Mouse (Mus musculus) CH12.LX (cell line): ENCODE measurements around the gene Kdm4b. TPM values are rescaled to one million over a fixed set of nuclear protein-coding genes. Genes with fewer than 3 reads are reported as not detected.

Experiments
- DNase-seq: peaks from one replicate; pipeline ENCODE4 v3.0.0-alpha.2; 2013; ENCODE audit errors: extremely low read depth
- H3K27ac ChIP-seq: 2 replicates; pipeline ENCODE4 v1.5.1; 2012; ENCODE audit warnings: low read depth, mild to moderate bottlenecking, control low read depth, moderate library complexity; ENCODE audit not compliant: insufficient read depth
- H3K27me3 ChIP-seq: replicated peaks from 2 replicates; pipeline ENCODE3; 2012; ENCODE audit warnings: inconsistent platforms
- H3K36me3 ChIP-seq, 2 experiments: replicated peaks in 1 of 2; 2 replicates each; pipeline versions ENCODE3 to v1.6.1; 2012; ENCODE audit warnings: inconsistent platforms in 1 of 2, low read length in 1 of 2, mild to moderate bottlenecking in 1 of 2, mixed read lengths in 1 of 2, moderate library complexity in 1 of 2; ENCODE audit not compliant: control insufficient read depth in 1 of 2, insufficient read depth in 1 of 2
- H3K4me1 ChIP-seq, 2 experiments: 2 replicates each; pipeline ENCODE4 v1.6.1; 2012; ENCODE audit warnings: inconsistent platforms in 1 of 2, moderate library complexity in 1 of 2; ENCODE audit not compliant: insufficient read depth in 2 of 2, control insufficient read depth in 1 of 2
- H3K4me2 ChIP-seq: 2 replicates; pipeline ENCODE4 v1.6.1; 2012; ENCODE audit warnings: low read depth, mild to moderate bottlenecking, control low read depth; ENCODE audit not compliant: poor library complexity, insufficient read depth, severe bottlenecking
- H3K4me3 ChIP-seq, 3 experiments: fragments of 150-350 bp in 1 of 3; sonication (generic) in 1 of 3; replicated peaks in 1 of 3; 2 replicates each; pipeline versions ENCODE3 to v1.5.1; 2011 to 2012; ENCODE audit warnings: low read depth in 2 of 3, low read length in 2 of 3, mild to moderate bottlenecking in 2 of 3, moderate library complexity in 2 of 3, control low read depth in 1 of 3, improper control_type of control experiment in 1 of 3, inconsistent platforms in 1 of 3, mixed read lengths in 1 of 3; ENCODE audit not compliant: poor library complexity in 1 of 3
- H3K79me2 ChIP-seq: replicated peaks from 2 replicates; pipeline ENCODE4 v1.6.1; 2012; ENCODE audit warnings: mild to moderate bottlenecking, moderate library complexity; ENCODE audit not compliant: control insufficient read depth, poor library complexity, insufficient read depth, severe bottlenecking; ENCODE audit errors: extremely low read depth
- H3K9ac ChIP-seq: 2 replicates; pipeline ENCODE4 v1.6.1; 2012; ENCODE audit warnings: low read depth, mild to moderate bottlenecking, control low read depth, moderate library complexity; ENCODE audit not compliant: insufficient read depth
- H3K9me3 ChIP-seq: replicated peaks from 2 replicates; pipeline ENCODE3; 2012; ENCODE audit warnings: low read length, inconsistent platforms, mixed read lengths
- CHD2 ChIP-seq: IDR thresholded peaks from 2 replicates; pipeline ENCODE4 v1.6.1; 2011; ENCODE audit warnings: low read length, improper control_type of control experiment
- ETS1 ChIP-seq: conservative IDR thresholded peaks from 2 replicates; pipeline ENCODE4 v1.6.1; 2012; ENCODE audit warnings: low read depth, mild to moderate bottlenecking, inconsistent platforms, low read length, improper control_type of control experiment, moderate library complexity
- IRF4 ChIP-seq: IDR thresholded peaks from 2 replicates; pipeline ENCODE4 v1.6.1; 2014; ENCODE audit warnings: low read depth, mild to moderate bottlenecking, inconsistent platforms, low read length, improper control_type of control experiment
- JUN ChIP-seq: IDR thresholded peaks from 2 replicates; pipeline ENCODE4 v1.6.1; 2011; ENCODE audit warnings: low read depth, mild to moderate bottlenecking, low read length, improper control_type of control experiment, moderate library complexity; ENCODE audit not compliant: insufficient read depth
- MAX ChIP-seq: IDR thresholded peaks from 2 replicates; pipeline ENCODE4 v1.6.1; 2011; ENCODE audit warnings: low read length, improper control_type of control experiment
- MEF2A ChIP-seq: IDR thresholded peaks from 2 replicates; pipeline ENCODE4 v1.6.1; 2014; ENCODE audit warnings: low read depth, mild to moderate bottlenecking, inconsistent platforms, low read length, improper control_type of control experiment, borderline replicate concordance
- NRF1 ChIP-seq: IDR thresholded peaks from 2 replicates; pipeline ENCODE4 v1.6.1; 2014; ENCODE audit warnings: low read depth, mild to moderate bottlenecking, inconsistent platforms, low read length, improper control_type of control experiment, moderate library complexity
- RAD21 ChIP-seq: IDR thresholded peaks from 2 replicates; pipeline ENCODE4 v1.6.1; 2011; ENCODE audit warnings: low read depth, mild to moderate bottlenecking, low read length, improper control_type of control experiment, moderate library complexity
- SIN3A ChIP-seq: IDR thresholded peaks from 2 replicates; pipeline ENCODE4 v1.6.1; 2012; ENCODE audit warnings: low read length, improper control_type of control experiment, inconsistent platforms
- TBP ChIP-seq: conservative IDR thresholded peaks from 2 replicates; pipeline ENCODE4 v1.6.1; 2011; ENCODE audit warnings: low read depth, low read length, improper control_type of control experiment
- USF2 ChIP-seq: conservative IDR thresholded peaks from 2 replicates; pipeline ENCODE4 v1.6.1; 2011; ENCODE audit warnings: low read depth, low read length, improper control_type of control experiment
- ZKSCAN1 ChIP-seq: IDR thresholded peaks from 2 replicates; pipeline ENCODE4 v1.6.1; 2012; ENCODE audit warnings: low read depth, inconsistent platforms, low read length, improper control_type of control experiment, borderline replicate concordance
- dilution Hi-C: fragments of 300-500 bp; cut with MboI; formaldehyde crosslinking; loops from 2 replicates; pipeline ENCODE4 v1.14.3; 2020; ENCODE audit warnings: low sequenced_read_pairs; ENCODE audit not compliant: extremely low pct_unique_long_range_greater_than_20kb, extremely low pct_ligation_motif_present
- in situ Hi-C: fragments of 300-500 bp; cut with MboI; formaldehyde crosslinking; loops from 3 replicates; pipeline ENCODE4 v1.14.3; 2019; ENCODE audit warnings: low sequenced_read_pairs, low pct_ligation_motif_present, low pct_unique_long_range_greater_than_20kb, mixed read lengths
- polyA plus RNA-seq: library from polyadenylated mRNA; unstranded; fragments of >175 nt; gene quantifications from 2 replicates; pipeline ENCODE4 v1.2.1, GENCODE M21; 2012; ENCODE audit warnings: low read depth; ENCODE audit not compliant: insufficient read length
- total RNA-seq, 2 experiments: library from RNA; depleted of rRNA; stranded (reverse); fragments of 300-350 nt in 1 of 2; fragments of >200 nt in 1 of 2; gene quantifications; 2 replicates each; pipeline ENCODE4 v1.2.3; 2012 to 2014

The Kdm4b gene
- total and polyA plus RNA-seq, 3 experiments: 12.3 to 19.5 (median 14.2) TPM

DNA sequence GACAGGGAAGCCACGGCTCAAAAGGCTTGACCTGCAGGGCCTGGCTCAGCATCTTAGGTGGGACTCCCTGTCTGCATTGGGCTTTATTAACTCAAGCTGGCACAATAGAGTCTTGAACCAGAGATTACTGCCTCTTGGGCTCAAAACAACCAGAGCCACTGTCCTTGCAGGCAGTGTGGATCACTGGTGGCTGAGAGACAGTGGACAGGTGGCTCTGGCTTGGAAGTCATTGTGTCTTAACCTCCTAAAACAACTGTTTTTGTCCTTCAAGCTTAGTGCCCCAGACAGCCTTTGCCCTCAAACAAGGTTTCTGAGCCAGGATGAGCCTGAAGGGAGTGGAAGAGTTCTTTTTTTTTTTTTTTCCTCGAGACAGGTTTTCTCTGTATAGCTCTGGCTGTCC is 19.5 kb downstream of the Kdm4b start:
- H3K36me3 ChIP-seq: peaks cover 0 to 24% of the 10 kb centered on the region in 2 experiments
- no peaks in the 10 kb centered on the region for H3K27me3 ChIP-seq
- no peaks in the 10 kb centered on the region for H3K9me3 ChIP-seq
- dilution Hi-C loops (no loop called here), in situ Hi-C loops (no loop called here)
- H3K4me1 ChIP-seq: peaks cover 20 to 87% of the 10 kb centered on the region in 2 experiments
- H3K27ac ChIP-seq: no peak overlapping the region
- no peak for DNase-seq
- no peak for TF ChIP-seq IRF4
- TF ChIP-seq NRF1: no peak
- TF ChIP-seq RAD21: no peak
- TF ChIP-seq ZKSCAN1: no peak
- no peak for TF ChIP-seq TBP
- no peak for TF ChIP-seq ETS1
- H3K9ac ChIP-seq: no peak overlapping the region
- H3K4me3 ChIP-seq: no peak overlapping the region
- no peaks in the 10 kb centered on the region for H3K79me2 ChIP-seq
- H3K4me2 ChIP-seq: no peak overlapping the region

- Histone ChIP-seq H3K4me1 (peaks cover 16 to 81% of the 10 kb centered on the region in 2 experiments), H3K9ac (no peak overlapping the region), H3K4me2 (no peak overlapping the region), H3K27ac (no peak overlapping the region), H3K9me3 (no peaks in the 10 kb centered on the region), H3K27me3 (no peaks in the 10 kb centered on the region), H3K4me3 (no peak overlapping the region)
- dilution Hi-C loops: no loop called here
- in situ Hi-C loops: no loop called here
- DNase-seq: no peak
- TF ChIP-seq IRF4: no peak
- TF ChIP-seq TBP: no peak
- no peak for TF ChIP-seq JUN
- no peak for TF ChIP-seq USF2
- TF ChIP-seq CHD2: no peak
- TF ChIP-seq MEF2A: no peak
- TF ChIP-seq RAD21: no peak
- no peak for TF ChIP-seq MAX
- no peak for TF ChIP-seq ETS1
- TF ChIP-seq, all 38 proteins: peak for 0
- H3K79me2 ChIP-seq: no peaks in the 10 kb centered on the region
- H3K36me3 ChIP-seq: peaks cover 3 to 43% of the 10 kb centered on the region in 2 experiments
Observed at GRCm38 (mm10) chr17:56348128-56348527, 22.3 kb downstream of the Kdm4b start.

GRCm38 (mm10) chr17:56348586-56348985 is 22.7 kb downstream of the Kdm4b start:
- no peak for TF ChIP-seq SIN3A
- TF ChIP-seq, all 38 proteins: peak for 0
- no peak for DNase-seq
- Histone ChIP-seq H3K9ac (no peak overlapping the region), H3K79me2 (no peaks in the 10 kb centered on the region), H3K4me2 (no peak overlapping the region), H3K4me1 (peaks cover 16 to 79% of the 10 kb centered on the region in 2 experiments), H3K36me3 (peaks cover 6 to 47% of the 10 kb centered on the region in 2 experiments), H3K27ac (no peak overlapping the region), H3K4me3 (no peak overlapping the region), H3K27me3 (no peaks in the 10 kb centered on the region), H3K9me3 (no peaks in the 10 kb centered on the region)
- in situ Hi-C loops: no loop called here
- dilution Hi-C loops: no loop called here
